Mouse (Mus musculus) hindlimb bud, embryonic 11.5 days (tissue): ENCODE results near the gene Ppig.
"Not testable (repeated sequence)": the region's sequence is repeated elsewhere in the genome, so short reads cannot be mapped to it uniquely, and the experiment has no call there.

Experiments used
- DNase-seq: peaks from one replicate; pipeline ENCODE4 v3.0.0-alpha.2; 2012; ENCODE audit warnings: low read depth, low spot score; ENCODE audit errors: extremely low spot score

Ppig gene

GRCm38 (mm10) chr2:69722273-69722649, at the start of gene Ppig:
Gene Ppig (plus strand): TSS chr2:69722545.
- no peak for DNase-seq

DNA sequence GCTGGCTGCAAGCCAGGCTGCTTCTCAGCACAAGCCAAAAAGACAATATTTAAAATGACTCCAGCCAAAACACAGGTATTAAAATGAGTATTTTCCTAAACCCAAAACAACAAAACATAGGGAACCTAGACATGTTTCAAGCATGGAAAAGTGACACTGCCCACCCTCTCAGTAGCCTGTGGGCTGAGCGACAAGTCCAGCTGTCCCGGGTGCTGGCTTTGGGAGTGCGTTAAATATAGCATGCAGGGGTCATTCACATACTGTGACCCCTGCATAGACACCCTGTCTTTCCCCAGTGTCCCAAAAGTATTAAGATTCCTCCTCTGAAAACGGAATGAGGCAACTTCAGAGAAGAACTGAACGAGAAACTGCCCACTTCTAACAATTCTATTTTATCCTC, 48.6 kb upstream of the Ppig start:
- no peak for DNase-seq

DNA sequence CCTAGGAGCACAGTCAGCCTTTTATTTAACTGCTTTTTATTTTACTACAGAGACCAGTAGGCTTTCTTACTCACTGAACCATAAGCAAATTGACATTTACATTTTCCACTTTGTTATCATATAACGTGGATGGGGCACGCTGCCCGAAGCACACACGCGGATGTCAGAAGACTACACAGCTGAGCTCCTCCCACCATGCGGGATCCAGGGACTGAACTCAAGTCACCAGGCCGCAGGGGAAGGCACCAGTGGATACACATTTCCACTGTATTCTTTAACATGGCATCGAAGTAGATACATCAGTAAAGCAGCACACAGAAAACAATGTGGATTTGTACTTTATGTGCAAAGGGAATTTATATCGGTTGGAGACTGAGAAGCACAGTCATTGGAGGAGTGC, 47.1 kb upstream of the Ppig start:
- DNase-seq, result no peak

DNA sequence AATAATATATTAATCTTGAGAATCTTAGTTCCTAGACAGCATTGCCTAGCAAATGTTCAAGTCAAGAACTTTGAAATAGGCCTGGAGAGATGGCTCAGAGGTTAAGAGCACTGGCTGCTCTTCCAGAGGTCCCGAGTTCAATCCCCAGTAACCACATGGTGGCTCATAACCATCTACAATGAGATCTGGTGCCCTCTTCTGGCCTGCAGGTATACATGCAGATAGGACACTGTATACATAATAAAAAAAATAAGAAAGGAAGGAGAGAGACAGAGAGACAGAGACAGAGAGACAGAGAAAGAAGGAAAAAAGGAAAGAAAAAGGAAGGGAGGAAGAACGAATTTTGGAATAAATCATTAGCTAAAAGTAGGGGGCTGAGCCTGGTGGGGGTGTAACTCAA, 45.6 kb upstream of the Ppig start:
- DNase-seq, result no peak

DNA sequence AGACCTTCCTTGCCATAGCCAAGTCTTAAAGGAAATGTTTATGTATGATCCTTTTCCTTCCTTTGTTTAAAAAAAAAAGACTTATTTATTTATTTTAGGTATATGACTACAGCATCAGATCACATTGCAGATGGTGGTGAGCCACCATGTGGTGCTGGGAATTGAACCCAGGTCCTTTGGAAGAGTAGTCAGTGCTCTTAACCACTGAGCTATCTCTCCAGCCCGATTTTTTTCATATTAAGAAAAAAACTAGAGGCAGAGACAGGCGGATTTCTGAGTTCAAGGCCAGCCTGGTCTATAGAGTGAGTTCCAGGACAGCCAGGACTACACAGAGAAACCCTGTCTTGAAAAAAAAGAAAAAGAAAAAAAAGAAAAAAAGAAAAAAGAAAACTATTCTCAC, 45.1 kb upstream of the Ppig start:
- not testable (repeated sequence) for DNase-seq

GRCm38 (mm10) chr2:69679990-69680389, 42.4 kb upstream of the Ppig start:
- no peak for DNase-seq

DNA sequence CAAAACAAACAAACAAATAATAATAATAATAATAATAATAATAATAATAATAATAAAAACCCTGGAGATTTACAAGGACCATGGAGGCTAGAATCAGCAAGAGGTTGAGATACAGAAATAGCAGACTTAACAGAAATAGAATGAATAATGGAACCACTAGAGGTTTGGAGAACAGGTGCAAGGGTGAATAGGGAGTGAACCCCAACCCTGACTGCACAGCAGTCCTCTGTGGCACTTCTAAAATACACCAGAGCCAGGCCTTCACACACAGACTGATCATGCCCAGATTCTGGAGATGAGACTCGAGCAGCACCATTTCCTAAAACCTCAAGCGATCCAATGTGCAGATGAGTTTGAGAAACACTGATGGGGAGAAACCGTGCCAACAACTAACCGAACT, 40.4 kb upstream of the Ppig start:
- DNase-seq, result no peak

- DNase-seq, result no peak
Observed at GRCm38 (mm10) chr2:69683036-69683805, 39.1 kb upstream of the Ppig start.

DNA sequence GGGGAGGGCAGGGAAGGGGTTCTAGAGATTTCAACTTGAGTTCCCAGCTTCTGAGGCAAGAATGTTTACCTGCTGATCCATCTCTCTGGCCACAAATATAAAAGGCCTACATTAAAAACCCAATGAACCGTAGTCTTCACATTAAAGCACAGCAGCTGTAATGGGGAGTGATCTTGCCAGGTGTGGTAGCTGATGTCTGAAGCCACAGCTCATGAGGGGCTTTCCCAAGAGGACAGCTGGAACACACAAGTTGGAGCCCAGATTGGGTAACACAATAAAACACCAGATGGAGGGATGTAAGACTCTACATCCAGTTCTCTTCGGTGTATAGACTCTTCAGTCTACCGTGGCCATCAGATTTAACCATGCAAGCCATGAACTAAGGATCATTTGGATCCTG, 37.9 kb upstream of the Ppig start:
- no peak for DNase-seq

DNA sequence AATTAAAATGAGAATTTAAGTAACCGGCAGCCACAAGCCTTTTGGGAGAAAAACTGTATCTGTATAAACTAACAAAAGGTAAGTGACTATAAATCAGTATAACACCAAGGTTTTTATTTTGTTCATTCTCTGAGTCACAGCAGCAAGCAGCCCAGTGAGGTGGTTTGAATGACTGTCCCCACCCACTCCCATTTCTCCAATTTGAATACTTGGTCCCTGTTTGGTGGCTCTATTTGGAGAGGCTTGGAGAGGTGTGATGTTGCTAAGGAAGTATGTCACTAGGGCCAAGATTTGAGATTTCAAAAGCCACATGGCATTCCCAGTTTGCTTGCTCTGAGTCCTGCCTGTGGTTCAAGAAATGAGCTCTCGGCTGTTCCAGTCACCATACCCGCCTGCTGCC, 32.1 kb upstream of the Ppig start:
- no peak for DNase-seq

DNA sequence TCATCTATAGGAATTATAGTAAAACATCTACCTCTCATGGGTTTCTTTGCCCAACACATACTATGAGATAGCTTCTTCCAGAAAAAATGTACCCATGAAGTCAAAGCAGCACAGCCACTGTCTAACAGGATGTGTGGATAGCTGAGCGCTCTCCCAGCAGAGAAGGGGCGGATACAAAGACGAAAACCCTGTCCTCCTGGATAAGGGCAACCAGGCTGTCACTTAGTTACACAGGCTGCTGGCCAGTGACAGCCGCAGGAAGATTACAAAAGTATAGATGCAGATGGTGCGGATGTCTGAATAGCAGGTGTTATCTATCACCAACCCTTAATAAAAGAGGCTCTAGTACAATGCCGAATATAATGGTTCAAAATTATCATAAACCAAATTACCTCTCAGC, 31.5 kb upstream of the Ppig start:
- no peak for DNase-seq

GRCm38 (mm10) chr2:69693501-69693900, 28.8 kb upstream of the Ppig start:
- no peak for DNase-seq

DNA sequence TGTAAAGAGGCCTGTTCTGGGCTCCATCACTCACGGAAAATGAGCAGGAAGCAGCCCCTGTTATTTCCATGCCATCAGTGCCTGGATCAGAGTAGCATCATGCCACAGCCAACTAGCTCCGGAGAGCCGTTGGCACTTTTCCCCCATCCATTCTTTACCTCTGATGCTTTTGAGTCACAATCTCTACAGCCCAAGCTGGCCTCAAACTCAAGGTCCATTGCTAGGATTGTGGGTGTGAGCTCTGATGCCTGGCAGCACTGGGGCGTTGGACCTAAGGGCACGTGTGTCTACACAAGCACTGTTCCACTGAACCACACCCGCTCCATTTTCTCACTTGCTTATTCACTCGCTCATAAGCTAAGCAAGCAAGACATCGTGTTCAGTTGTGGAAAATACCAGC, 21.9 kb upstream of the Ppig start:
- DNase-seq, result no peak

- no peak for DNase-seq
Observed at GRCm38 (mm10) chr2:69712171-69712570, 10.2 kb upstream of the Ppig start.

GRCm38 (mm10) chr2:69712981-69713625, 9.2 kb upstream of the Ppig start, which contains the start of gene Fastkd1:
Gene Fastkd1 (minus strand): TSS chr2:69713516.
- DNase-seq, result peak; percentile 66

DNA sequence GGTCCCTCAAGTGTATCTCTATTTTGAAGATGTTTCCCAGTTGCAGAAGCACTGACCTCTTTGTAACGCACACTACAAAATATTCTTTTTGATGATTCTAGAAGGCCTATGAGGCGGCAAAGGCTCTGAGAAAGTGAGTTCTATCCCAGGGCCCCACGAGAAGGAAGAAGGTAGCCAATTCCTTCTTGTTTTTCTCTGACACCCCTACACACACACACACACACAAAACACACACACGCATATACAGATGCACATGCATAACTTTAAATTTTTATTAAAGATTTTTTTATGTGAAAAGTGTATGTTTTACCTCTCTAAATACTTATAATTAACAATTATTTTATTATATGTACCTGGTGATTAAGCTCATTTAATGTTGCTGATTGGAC, 8.7 kb upstream of the Ppig start:
- no peak for DNase-seq

DNA sequence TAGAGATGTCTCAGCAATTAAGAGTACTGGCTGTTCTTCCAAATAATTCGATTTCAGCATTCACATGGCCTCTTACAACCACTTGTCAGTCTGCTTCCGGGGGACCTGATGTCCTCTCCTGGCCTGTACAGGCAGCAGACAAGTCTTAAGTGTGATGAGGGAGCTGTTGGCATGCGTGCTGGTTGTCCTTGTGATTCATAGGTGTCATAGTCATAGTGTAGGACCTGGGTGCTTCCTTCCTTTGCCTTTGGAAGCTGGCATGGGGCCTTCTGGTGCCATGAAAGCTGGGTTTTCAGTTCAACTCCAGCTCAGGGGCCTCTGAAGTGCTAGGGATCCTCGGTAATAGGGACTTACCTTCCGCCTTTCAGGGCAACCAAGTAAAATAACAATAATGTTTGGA, 8.2 kb upstream of the Ppig start:
- DNase-seq, result no peak

GRCm38 (mm10) chr2:69716483-69716882, 5.9 kb upstream of the Ppig start:
- no peak for DNase-seq

DNA sequence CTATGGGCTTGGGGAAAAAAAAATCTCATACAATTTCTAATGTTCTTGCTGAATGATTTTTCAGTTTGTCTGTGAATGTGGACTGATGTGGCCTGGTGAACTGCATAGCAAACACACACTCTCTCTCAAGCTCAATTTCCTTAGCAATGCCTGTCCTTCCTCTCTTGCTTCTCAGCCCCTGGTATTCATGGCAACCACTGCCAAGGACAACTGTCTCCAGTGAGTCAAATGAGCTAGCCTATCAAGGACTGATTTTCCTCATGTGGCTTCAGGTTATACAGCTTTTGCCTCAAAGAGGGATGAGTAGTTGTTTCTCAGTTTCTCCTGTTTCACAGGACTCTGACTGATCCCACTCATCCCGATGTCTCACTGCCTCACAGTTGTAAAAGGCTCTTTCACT, 3.2 kb upstream of the Ppig start:
- no peak for DNase-seq

- DNase-seq, result peak; percentile 74
Observed at GRCm38 (mm10) chr2:69722650-69723518, 539 bp downstream of the Ppig start.

DNA sequence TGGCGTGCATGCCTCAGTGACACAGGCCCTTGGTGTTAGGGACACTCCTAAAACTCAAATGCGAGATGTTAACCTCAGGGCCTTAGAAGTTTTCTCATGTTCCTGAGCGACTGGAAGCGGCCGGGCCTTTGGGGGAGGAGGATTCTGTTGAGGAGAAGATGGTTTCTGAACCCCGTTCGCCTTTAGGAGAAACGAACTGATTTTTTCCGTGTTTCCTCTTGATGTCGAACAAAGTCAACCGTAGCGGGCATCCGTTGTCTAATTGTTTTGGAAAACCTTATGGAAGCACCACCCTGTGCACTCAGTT, 1.1 kb downstream of the Ppig start:
- DNase-seq, result no peak

DNA sequence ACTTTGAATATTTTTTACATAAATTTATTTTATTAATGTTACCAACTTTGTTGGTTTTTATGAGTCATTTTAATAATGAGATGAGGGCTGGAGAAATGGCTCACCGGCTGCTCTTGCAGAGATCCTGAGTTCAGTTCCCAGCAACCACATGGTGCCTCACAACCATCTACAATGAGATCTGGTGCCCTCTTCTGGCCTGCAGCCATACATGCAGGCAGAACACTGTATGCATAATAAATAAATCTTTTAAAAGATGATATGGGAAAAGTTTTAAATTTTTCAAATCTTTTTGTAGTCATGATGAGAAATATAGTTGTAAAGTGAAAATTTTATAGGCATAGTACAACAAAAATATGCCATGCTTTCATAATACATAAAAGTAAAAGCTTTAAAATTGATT, 22.7 kb downstream of the Ppig start:
- no peak for DNase-seq
